Mouse (Mus musculus) liver, embryonic 14.5 days (tissue): ENCODE results near the gene Tmed3. TPM values are rescaled to one million over a fixed set of nuclear protein-coding genes. Genes with fewer than 3 reads are reported as not detected.

Experiments used
- ATAC-seq: fragments of 200-750 bp; cut with Nextera tagmentation; 2 replicates; pipeline ENCODE4 v1.8.0; 2017; ENCODE audit warnings: moderate number of reproducible peaks, mild to moderate bottlenecking, moderate library complexity; ENCODE audit not compliant: insufficient read depth
- DNase-seq, 3 experiments: peaks; one replicate each; pipeline ENCODE4 v3.0.0-alpha.2; 2012 to 2013; ENCODE audit warnings: low read depth in 3 of 3, low spot score in 3 of 3
- H3K27ac ChIP-seq: fragments of 300-500 bp; sonication (generic); 2 replicates; pipeline ENCODE4 v1.5.1; 2014; ENCODE audit warnings: moderate library complexity, mild to moderate bottlenecking, control low read depth, inconsistent platforms
- H3K27me3 ChIP-seq: fragments of 300-500 bp; sonication (generic); 2 replicates; pipeline ENCODE4 v1.6.1; 2014; ENCODE audit warnings: mild to moderate bottlenecking, low read length, moderate library complexity; ENCODE audit not compliant: control insufficient read depth, insufficient read depth
- H3K36me3 ChIP-seq: fragments of 300-500 bp; sonication (generic); replicated peaks from 2 replicates; pipeline ENCODE4 v1.6.1; 2014; ENCODE audit warnings: low read depth; ENCODE audit not compliant: control insufficient read depth, insufficient read depth
- H3K4me1 ChIP-seq, 2 experiments: fragments of 200-500 bp in 1 of 2; fragments of 300-500 bp in 1 of 2; sonication (generic) in 1 of 2; replicated peaks; 2 replicates each; pipeline ENCODE4 v1.6.1; 2012 to 2014; ENCODE audit warnings: antibody characterized with exemption in 1 of 2, inconsistent platforms in 1 of 2, low read length in 1 of 2; ENCODE audit not compliant: control insufficient read depth in 2 of 2, insufficient read depth in 2 of 2
- H3K4me2 ChIP-seq: fragments of 300-500 bp; sonication (generic); 2 replicates; pipeline ENCODE4 v1.6.1; 2014; ENCODE audit warnings: low read depth, mild to moderate bottlenecking, control low read depth, moderate library complexity
- H3K4me3 ChIP-seq, 2 experiments: fragments of 200-500 bp in 1 of 2; fragments of 300-500 bp in 1 of 2; sonication (generic) in 1 of 2; 2 replicates each; pipeline ENCODE4 v1.5.1; 2012 to 2014; ENCODE audit warnings: low read depth in 2 of 2, low read length in 2 of 2, mild to moderate bottlenecking in 2 of 2, control low read depth in 1 of 2, inconsistent platforms in 1 of 2, moderate library complexity in 1 of 2; ENCODE audit not compliant: insufficient read depth in 1 of 2
- H3K9ac ChIP-seq: fragments of 300-500 bp; sonication (generic); replicated peaks from 2 replicates; pipeline ENCODE4 v1.6.1; 2014; ENCODE audit warnings: mild to moderate bottlenecking, control low read depth, moderate library complexity
- H3K9me3 ChIP-seq: fragments of 300-500 bp; sonication (generic); 2 replicates; pipeline ENCODE4 v1.6.1; 2016; ENCODE audit warnings: low read length, mixed read lengths; ENCODE audit not compliant: control insufficient read depth
- CTCF ChIP-seq: IDR thresholded peaks from 2 replicates; pipeline ENCODE4 v1.5.1; 2016; ENCODE audit warnings: antibody characterized with exemption, low read depth, control low read depth
- EP300 ChIP-seq: IDR thresholded peaks from 2 replicates; pipeline ENCODE4 v1.6.1; 2016; ENCODE audit warnings: antibody characterized with exemption, low read depth
- WGBS: fragments of 180-500 bp; shearing (Covaris S2); extraction: QIAGEN DNeasy Blood & Tissue Kit; methylation state at CpG from one replicate; pipeline ENCODE4 v1.1.7; 2014; ENCODE audit not compliant: insufficient replicate concordance; 5-methylcytosine and 5-hydroxymethylcytosine counted together
- polyA plus RNA-seq, 2 experiments: library from polyadenylated mRNA; depleted of rRNA in 1 of 2; stranded (reverse) in 1 of 2; unstranded in 1 of 2; fragments of >200 nt; fragmentation: Nextera tagmentation in 1 of 2; extraction: Ambion mirVana in 1 of 2; gene quantifications; 2 replicates each; pipeline versions ENCODE4 v1.2.1 to v1.2.3; 2012 to 2014

Gene Tmed3
- polyA plus RNA-seq, 2 experiments, result 21.5 to 39.1 TPM

DNA sequence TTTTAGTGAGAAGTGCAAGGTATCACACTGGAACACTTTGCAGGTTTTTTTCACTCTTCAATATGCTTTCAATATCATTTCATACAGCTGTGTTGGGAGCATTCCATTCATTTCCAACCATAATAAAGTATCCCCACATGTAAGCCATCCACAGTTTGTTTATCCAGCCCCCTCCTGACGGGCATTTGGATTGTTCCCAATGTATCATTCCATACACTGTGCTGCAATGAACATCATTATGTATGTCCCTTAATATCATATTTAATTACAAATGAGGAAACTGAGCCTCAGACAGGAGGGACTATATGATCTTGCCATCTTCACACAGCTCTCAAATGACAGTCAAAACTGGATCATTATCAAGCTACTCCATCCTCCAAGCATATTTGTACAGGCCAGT, 15.7 kb downstream of the Tmed3 start:
- Histone ChIP-seq H3K4me3 (no peak overlapping the region), H3K9ac (no peak overlapping the region), H3K36me3 (no peaks in the 10 kb centered on the region), H3K27me3 (no peaks in the 10 kb centered on the region), H3K4me2 (no peak overlapping the region), H3K4me1 (no peaks in the 10 kb centered on the region), H3K9me3 (no peaks in the 10 kb centered on the region), H3K27ac (no peak overlapping the region)
- 38% methylated on average over 1 of the region's 1 CpGs for WGBS
- ATAC-seq (no peak), DNase-seq (no peak)
- TF ChIP-seq CTCF, result no peak
- TF ChIP-seq EP300, result no peak

DNA sequence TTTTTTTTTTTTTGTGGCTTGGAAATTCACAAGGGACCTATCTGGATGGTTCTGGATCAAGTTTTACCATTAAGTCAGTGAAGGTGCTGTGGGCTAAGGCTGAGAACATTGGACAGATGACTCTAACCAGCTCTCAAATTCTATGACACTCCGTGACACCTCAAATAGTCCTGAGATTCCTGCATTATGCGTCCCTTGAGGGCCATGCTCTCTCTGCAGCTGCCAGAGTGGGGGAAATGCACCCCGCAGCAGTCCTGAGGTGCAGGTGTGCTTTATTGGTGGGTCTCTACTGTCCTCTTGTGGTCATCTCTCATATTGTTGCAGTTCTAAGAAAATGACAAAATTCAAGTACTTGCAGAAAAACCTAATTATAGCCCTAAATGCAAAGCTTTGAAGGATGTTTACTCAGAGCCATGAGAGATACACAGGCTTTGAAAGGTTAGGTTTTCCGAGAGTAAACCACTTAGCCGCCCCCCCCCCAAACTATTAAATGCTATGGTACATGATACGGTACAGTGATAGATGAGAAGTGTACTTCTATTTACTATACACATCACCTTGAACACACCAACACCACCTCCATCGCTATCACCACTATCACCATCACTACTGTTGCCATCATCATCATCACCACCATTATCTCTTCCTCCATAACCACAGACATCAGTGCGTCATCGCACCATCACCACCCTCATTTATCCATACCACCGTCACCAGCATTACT, 17.2 kb downstream of the Tmed3 start:
- Histone ChIP-seq H3K9me3 (no peaks in the 10 kb centered on the region), H3K27ac (no peak overlapping the region), H3K36me3 (no peaks in the 10 kb centered on the region), H3K9ac (no peak overlapping the region), H3K4me2 (no peak overlapping the region), H3K4me1 (no peaks in the 10 kb centered on the region), H3K4me3 (no peak overlapping the region), H3K27me3 (no peaks in the 10 kb centered on the region)
- WGBS, result 46% methylated on average over 10 of the region's 10 CpGs
- TF ChIP-seq EP300 (no peak), CTCF (peak; percentile 59)
- DNase-seq, result no peak
- ATAC-seq, result no peak

DNA sequence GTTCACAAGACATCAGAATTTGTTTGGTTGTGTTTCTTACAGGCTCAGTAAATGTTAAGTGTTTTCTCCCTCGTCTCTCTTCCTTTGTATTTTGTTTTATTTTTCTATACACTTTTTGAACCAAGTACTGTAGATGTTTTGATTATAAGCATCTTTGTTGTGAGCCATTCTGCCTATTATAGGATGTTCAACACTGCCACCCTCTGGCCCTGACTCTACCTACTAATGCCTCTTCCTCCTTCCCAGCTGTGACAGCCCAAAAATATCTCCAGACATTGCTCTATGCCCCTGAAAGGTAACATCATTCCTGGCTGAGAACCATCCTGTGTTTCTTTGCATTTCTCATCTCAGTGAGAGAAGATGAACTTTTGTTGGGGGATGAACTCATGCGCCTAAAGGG, 18.6 kb downstream of the Tmed3 start:
- H3K27me3 ChIP-seq, result no peaks in the 10 kb centered on the region
- no peaks in the 10 kb centered on the region for H3K4me1 ChIP-seq
- 40% methylated on average over 2 of the region's 2 CpGs for WGBS
- no peak for ATAC-seq
- no peak overlapping the region for H3K27ac ChIP-seq
- TF ChIP-seq CTCF (no peak), EP300 (no peak)
- H3K36me3 ChIP-seq, result no peaks in the 10 kb centered on the region
- no peak overlapping the region for H3K4me3 ChIP-seq
- H3K9me3 ChIP-seq, result no peaks in the 10 kb centered on the region
- DNase-seq, result no peak
- H3K9ac ChIP-seq, result no peak overlapping the region
- H3K4me2 ChIP-seq, result no peak overlapping the region

DNA sequence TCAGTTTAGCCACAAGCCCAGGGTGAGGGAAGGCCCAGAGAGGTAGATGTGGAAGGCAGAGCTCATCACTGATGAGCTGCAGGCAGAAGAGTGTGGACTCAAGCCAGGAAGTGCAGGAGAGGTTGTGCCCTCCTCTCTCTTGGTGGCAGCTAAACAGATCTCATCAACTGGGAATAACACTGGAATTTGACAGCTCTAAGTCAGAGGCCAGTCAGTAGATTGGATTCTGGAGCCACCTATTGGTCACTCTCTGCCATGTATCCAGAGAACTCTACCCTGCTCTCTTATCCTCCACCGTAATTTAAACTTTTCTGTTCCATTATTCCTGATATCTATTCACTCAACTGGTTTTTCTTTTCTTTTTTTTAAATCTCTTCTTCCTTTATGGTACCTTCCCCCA, 25.9 kb downstream of the Tmed3 start:
- H3K4me2 ChIP-seq, result no peak overlapping the region
- no peaks in the 10 kb centered on the region for H3K36me3 ChIP-seq
- DNase-seq (no peak), ATAC-seq (no peak)
- 44% methylated on average over 1 of the region's 1 CpGs for WGBS
- H3K4me1 ChIP-seq, result no peaks in the 10 kb centered on the region
- H3K4me3 ChIP-seq, result no peak overlapping the region
- H3K27ac ChIP-seq, result no peak overlapping the region
- no peak overlapping the region for H3K9ac ChIP-seq
- H3K27me3 ChIP-seq, result no peaks in the 10 kb centered on the region
- TF ChIP-seq EP300 (no peak), CTCF (peak; percentile 28; the same call in 1 of the 2 replicates)
- no peaks in the 10 kb centered on the region for H3K9me3 ChIP-seq

DNA sequence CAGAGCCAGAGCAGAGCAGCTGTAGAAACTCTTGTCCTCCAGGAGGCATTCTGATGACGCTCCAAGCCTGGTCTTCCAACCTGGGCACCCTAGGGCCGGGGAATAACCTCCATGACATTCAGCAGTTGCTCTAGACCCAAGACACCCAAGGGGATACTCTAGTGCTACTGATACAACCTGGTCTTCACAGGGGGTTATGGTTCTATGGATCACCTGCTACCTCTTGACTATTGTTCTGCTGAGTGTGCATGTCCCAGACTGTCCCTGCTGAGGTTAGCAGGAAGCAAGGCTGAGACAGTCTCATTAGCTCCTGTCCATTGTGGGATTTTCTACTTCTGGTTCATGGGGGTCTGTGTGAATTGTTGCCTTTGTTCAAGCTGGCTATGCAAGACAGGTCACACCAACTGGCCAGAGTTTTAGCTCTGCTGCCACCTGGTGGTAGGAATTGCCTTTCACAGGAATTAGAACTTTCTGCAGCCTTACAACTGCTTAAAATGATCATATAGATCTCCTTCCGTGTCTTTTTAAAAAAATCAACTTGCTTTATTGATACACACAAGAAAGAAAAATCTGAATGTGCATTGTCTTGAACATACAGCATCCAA, 30.8 kb downstream of the Tmed3 start:
- DNase-seq (peak; percentile 18 to 24 (median 20)), ATAC-seq (no peak)
- TF ChIP-seq EP300 (no peak), CTCF (peak; percentile 72)
- Histone ChIP-seq H3K36me3 (no peaks in the 10 kb centered on the region), H3K27ac (no peak overlapping the region), H3K4me2 (no peak overlapping the region), H3K9ac (no peak overlapping the region), H3K9me3 (no peaks in the 10 kb centered on the region), H3K4me3 (no peak overlapping the region), H3K4me1 (no peaks in the 10 kb centered on the region), H3K27me3 (no peaks in the 10 kb centered on the region)
- WGBS, result 25% methylated on average over 3 of the region's 3 CpGs
